Mouse (Mus musculus) embryonic fibroblast, embryonic 13.5 days (primary cell): Measurements from ENCODE around the gene Dlg1. TPM values are rescaled to one million over a fixed set of nuclear protein-coding genes. Genes with fewer than 3 reads are reported as not detected.

Source experiments
- H3K27ac ChIP-seq: 2 replicates; pipeline ENCODE4 v1.5.1; 2012; ENCODE audit warnings: low read length, control low read depth, inconsistent platforms; ENCODE audit not compliant: insufficient read depth
- H3K4me1 ChIP-seq: 2 replicates; pipeline ENCODE4 v1.6.1; 2011; ENCODE audit warnings: low read length; ENCODE audit not compliant: control insufficient read depth, insufficient read depth
- H3K4me3 ChIP-seq: 2 replicates; pipeline ENCODE4 v1.5.1; 2011; ENCODE audit warnings: mild to moderate bottlenecking, control low read depth, low read length; ENCODE audit not compliant: insufficient read depth
- CTCF ChIP-seq: IDR thresholded peaks from 2 replicates; pipeline ENCODE4 v1.5.1; 2011; ENCODE audit warnings: mild to moderate bottlenecking, control low read depth, low read length, moderate library complexity, borderline replicate concordance; ENCODE audit not compliant: insufficient read depth
- POLR2A ChIP-seq: IDR thresholded peaks from 2 replicates; pipeline ENCODE4 v1.6.1; 2011; ENCODE audit warnings: low read depth, mild to moderate bottlenecking, control low read depth, low read length, moderate library complexity
- polyA plus RNA-seq: library from polyadenylated mRNA; stranded (reverse); fragments of >200 nt; gene quantifications from 2 replicates; pipeline ENCODE4 v1.2.4, GENCODE M21; 2011; ENCODE audit warnings: low read depth; ENCODE audit not compliant: missing spikeins, insufficient read length

Gene Dlg1
- polyA plus RNA-seq, 1 experiment = 144 TPM

- TF ChIP-seq CTCF (no peak), POLR2A (no peak)
- Histone ChIP-seq H3K4me3 (no peak overlapping the region), H3K4me1 (no peaks in the 10 kb centered on the region)
Observed at GRCm38 (mm10) chr16:31893396-31894141, 230.3 kb downstream of the Dlg1 start.

DNA sequence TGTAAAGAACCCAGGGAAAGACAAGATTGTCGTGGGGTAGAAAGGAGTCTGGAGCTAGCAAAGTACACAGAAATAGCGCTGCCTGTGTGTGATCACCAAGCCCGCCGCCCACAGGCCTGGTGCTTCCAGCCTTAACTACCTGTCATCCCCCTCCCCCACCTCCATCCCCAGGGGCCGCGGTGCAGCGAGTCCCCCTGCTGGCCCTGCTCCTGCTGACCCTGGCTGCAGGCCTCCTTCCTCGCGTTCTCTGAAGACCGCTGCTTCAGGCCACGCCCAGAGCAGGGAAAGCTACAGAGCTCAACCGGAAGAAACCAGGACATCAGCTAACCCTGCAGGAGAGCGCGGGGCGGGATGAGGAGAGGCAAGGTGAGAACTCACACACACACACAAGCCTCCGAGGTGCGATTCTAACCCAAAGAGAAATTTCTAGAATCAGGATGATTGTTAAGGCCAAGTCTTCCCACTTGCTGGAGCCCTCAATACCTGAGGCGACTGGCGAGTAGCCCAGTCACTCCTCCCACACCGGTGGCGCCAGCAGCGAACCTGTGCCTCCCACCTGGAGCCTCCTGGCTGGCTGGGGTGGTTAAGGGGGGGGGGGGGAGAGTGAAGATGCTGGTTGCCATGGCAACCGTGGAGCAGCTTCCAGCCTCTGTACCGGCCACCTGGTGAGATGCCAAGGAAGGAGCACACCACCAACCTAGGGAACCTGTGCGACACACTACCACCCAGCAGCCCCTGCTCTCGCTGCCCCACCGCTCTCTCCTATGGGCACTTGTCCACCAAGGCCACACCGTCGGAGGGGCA is 233.9 kb downstream of the Dlg1 start:
- no peak overlapping the region for H3K27ac ChIP-seq
- H3K4me1 ChIP-seq = no peaks in the 10 kb centered on the region
- H3K4me3 ChIP-seq = no peak overlapping the region
- no peak for TF ChIP-seq CTCF
- no peak for TF ChIP-seq POLR2A

More at GRCm38 (mm10) chr16:31893396-31894141, 230.3 kb downstream of the Dlg1 start:
- H3K27ac ChIP-seq = no peak overlapping the region

DNA sequence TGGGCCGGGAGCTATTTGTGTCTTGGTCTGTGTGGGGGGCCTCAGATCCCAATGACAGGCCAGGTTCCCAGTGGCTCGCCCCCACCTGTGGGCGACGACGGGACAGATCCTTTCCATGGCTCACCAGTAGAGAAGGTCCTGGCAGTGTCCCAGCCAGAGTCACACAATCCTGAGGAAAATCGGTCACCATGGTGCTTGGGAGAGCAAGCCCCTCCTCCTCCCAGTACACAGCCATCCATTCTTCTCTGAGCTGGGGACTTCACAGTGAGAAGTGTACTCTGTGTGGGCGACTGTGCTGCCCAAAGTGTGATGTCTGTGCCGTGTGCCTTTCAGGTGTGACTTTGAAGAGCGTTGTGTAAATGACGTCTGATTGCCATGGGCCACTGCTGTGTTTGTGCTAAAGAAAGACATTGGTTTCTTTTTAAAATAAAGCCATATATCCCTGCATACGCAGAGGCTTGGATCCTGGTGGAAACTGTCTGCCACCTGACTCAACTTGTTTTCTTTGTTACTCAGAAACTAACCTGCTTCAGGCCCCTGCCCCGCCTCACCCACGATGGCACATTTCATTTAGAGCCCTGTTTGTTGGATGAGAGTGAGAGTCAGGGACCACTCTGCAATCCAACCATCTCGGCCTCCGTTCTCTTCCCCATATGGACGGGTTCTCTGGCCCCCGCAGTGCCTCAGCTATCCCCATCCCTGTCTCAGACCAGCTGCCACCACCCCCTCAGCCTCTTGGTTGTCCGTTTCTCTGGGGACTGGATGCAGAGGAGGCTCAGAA is 235.5 kb downstream of the Dlg1 start:
- Histone ChIP-seq H3K27ac (no peak overlapping the region), H3K4me1 (no peaks in the 10 kb centered on the region), H3K4me3 (no peak overlapping the region)
- TF ChIP-seq CTCF = no peak
- no peak for TF ChIP-seq POLR2A

GRCm38 (mm10) chr16:31901886-31902285 is 238.6 kb downstream of the Dlg1 start:
- no peaks in the 10 kb centered on the region for H3K4me1 ChIP-seq
- H3K4me3 ChIP-seq = no peak overlapping the region
- H3K27ac ChIP-seq = no peak overlapping the region
- TF ChIP-seq CTCF = no peak
- TF ChIP-seq POLR2A = no peak

- Histone ChIP-seq H3K27ac (no peak overlapping the region), H3K4me3 (no peak overlapping the region), H3K4me1 (no peaks in the 10 kb centered on the region)
- TF ChIP-seq POLR2A (no peak), CTCF (no peak)
Observed at GRCm38 (mm10) chr16:31903239-31903638, 240.0 kb downstream of the Dlg1 start.

DNA sequence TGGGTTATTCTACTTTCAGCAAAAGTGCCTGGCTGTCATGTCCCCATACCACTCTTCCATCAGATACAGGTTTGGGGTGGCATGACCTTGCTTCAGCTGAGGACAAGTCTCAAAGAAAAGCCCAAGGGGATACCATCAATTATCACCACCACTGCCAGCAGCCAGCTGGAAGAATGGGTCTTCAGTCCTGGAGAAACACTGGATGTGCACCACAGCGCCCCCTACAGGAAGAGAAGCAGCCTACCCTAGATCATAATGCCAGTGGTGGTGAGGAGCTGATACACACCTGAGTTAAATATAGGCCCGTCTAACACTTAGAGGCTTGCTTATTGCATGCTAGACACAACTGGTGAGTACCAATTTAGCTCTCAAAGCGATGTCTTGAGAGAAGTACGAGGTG is 242.1 kb downstream of the Dlg1 start:
- TF ChIP-seq POLR2A = no peak
- TF ChIP-seq CTCF = 0 out of 2 replicates have a peak, but pooled peaks have one; percentile 3
- Histone ChIP-seq H3K4me1 (no peaks in the 10 kb centered on the region), H3K4me3 (no peak overlapping the region), H3K27ac (no peak overlapping the region)

DNA sequence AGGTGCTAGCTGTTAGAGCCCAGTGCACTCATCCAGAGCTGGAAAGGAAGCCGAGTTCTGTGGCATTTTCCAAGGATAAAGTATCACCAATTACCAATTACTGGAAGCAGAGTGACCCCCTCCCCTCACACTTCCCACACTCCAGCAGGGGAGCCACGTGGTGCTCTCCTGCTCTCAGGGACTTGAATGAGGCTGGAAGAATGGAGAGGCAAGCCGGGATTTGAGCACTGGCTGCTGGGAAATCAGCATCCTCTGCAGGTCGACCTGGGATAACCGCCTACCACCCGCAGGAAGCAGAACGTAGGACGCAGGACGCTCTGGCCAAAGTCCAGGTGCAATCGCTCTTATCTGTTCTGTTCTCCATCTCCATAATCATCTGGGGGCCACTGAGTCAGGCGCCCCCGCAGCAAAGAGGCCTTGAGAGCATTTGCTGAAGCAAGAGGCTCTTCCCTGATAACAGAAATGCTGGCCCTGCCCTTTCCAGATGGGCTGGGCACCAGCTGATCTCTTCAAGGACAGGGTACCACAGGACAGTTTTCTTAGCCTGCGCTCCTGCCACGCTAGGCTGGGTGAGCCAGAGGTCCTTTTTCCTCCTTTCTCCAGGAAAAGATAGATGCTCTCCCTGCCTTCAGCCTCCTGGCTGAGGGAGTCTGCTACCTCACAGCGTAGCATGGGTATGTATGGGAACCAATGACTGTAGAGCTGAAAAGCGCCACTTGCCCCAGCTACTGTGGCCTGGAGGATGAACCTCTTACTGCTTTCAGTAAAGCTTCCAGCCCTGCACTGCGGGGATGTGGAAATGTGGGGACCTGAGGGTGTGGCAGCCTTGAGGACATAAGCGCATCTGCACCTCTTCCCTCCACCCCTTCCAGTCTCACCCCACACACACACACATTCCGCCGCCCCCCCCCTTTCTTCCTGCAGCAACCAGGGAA is 242.9 kb downstream of the Dlg1 start:
- Histone ChIP-seq H3K4me3 (no peak overlapping the region; the same call in 1 of the 2 replicates), H3K4me1 (no peaks in the 10 kb centered on the region), H3K27ac (no peak overlapping the region)
- TF ChIP-seq CTCF (no peak), POLR2A (no peak)

DNA sequence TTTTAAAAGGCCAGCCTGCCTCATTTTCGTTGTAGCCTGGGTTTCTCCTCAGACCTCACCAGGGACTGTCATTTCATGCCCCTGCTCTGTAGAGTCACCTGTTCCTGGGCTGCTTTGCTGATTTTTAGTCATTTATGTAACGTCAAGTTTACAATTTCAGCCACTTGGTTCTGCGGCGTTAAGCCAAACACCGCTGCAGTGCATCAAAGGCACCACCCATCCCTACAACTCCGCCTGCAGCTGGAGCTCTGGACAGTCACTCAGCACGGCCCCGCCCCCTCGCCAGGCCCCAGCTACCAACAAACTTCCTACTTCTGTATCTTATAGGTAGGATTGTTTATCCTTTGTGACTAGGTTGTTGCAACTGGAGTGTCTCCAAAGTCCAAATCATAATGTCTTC is 243.7 kb downstream of the Dlg1 start:
- TF ChIP-seq CTCF (no peak), POLR2A (no peak)
- H3K4me3 ChIP-seq = peak overlapping the region; percentile 35
- H3K4me1 ChIP-seq = no peaks in the 10 kb centered on the region
- no peak overlapping the region for H3K27ac ChIP-seq
